Mouse (Mus musculus): ENCODE results near the gene Kif5a. TPM values are rescaled to one million over a fixed set of nuclear protein-coding genes. Genes with fewer than 3 reads are reported as not detected.

The Kif5a gene
- polyA plus RNA-seq, 1 experiment from 2014 or later = 39.4 TPM

GRCm38 (mm10) chr10:127294895-127295510 is 31.9 kb upstream of the Kif5a start:
- H3K27ac ChIP-seq = no peak overlapping the region
- no peak for DNase-seq (ENCODE audit: low spot score)
- no peaks in the 10 kb centered on the region for H3K27me3 ChIP-seq (ENCODE audit: insufficient read depth, poor library complexity, severe bottlenecking)
- peaks cover 79% of the 10 kb centered on the region for H3K36me3 ChIP-seq
- no peak overlapping the region for H3K4me3 ChIP-seq
- H3K9me3 ChIP-seq = no peaks in the 10 kb centered on the region
- H3K4me1 ChIP-seq (replicated peaks) = peaks cover 28% of the 10 kb centered on the region
- WGBS = 93% methylated on average over 10 of the region's 10 CpGs

GRCm38 (mm10) chr10:127293590-127294113 is 30.5 kb upstream of the Kif5a start:
- Histone ChIP-seq H3K9me3 (no peaks in the 10 kb centered on the region), H3K4me3 (no peak overlapping the region), H3K27me3 (ENCODE audit: insufficient read depth, poor library complexity, severe bottlenecking) (no peaks in the 10 kb centered on the region), H3K4me1 (replicated peaks) (peaks cover 42% of the 10 kb centered on the region), H3K36me3 (peaks cover 65% of the 10 kb centered on the region), H3K27ac (no peak overlapping the region)
- no peak for DNase-seq (ENCODE audit: low spot score)
- WGBS = 84% methylated on average over 3 of the region's 3 CpGs

GRCm38 (mm10) chr10:127292987-127293538 is 29.9 kb upstream of the Kif5a start:
- no peaks in the 10 kb centered on the region for H3K27me3 ChIP-seq (ENCODE audit: insufficient read depth, poor library complexity, severe bottlenecking)
- no peaks in the 10 kb centered on the region for H3K9me3 ChIP-seq
- no peak overlapping the region for H3K4me3 ChIP-seq
- H3K27ac ChIP-seq = no peak overlapping the region
- peaks cover 59% of the 10 kb centered on the region for H3K36me3 ChIP-seq
- no peak for DNase-seq (ENCODE audit: low spot score)
- peaks cover 47% of the 10 kb centered on the region for H3K4me1 ChIP-seq (replicated peaks)
- WGBS = 91% methylated on average over 6 of the region's 6 CpGs

- no peak for DNase-seq (ENCODE audit: low spot score)
- Histone ChIP-seq H3K4me3 (peak overlapping the region; percentile 89), H3K36me3 (peaks cover 53% of the 10 kb centered on the region), H3K27me3 (ENCODE audit: insufficient read depth, poor library complexity, severe bottlenecking) (no peaks in the 10 kb centered on the region), H3K4me1 (replicated peaks) (peaks cover 57% of the 10 kb centered on the region), H3K27ac (peak overlapping the region; percentile 97; the same call in 1 of the 2 replicates), H3K9me3 (no peaks in the 10 kb centered on the region)
- 64% methylated on average over 5 of the region's 5 CpGs for whole genome bisulfite sequencing
Measured at GRCm38 (mm10) chr10:127291881-127292638, 28.9 kb upstream of the Kif5a start.

GRCm38 (mm10) chr10:127290930-127291880 is 28.1 kb upstream of the Kif5a start:
- peak overlapping the region; percentile 97 for H3K27ac ChIP-seq
- DNase-seq (ENCODE audit: low spot score) = no peak
- no peaks in the 10 kb centered on the region for H3K9me3 ChIP-seq
- H3K36me3 ChIP-seq = peaks cover 53% of the 10 kb centered on the region
- 4% methylated on average over 19 of the region's 19 CpGs for WGBS
- H3K4me3 ChIP-seq = peak overlapping the region; percentile 89
- H3K4me1 ChIP-seq (replicated peaks) = peaks cover 65% of the 10 kb centered on the region
- H3K27me3 ChIP-seq (ENCODE audit: insufficient read depth, poor library complexity, severe bottlenecking) = no peaks in the 10 kb centered on the region

GRCm38 (mm10) chr10:127290307-127290929 is 27.3 kb upstream of the Kif5a start:
- WGBS = under 1% methylated on average over 43 of the region's 47 CpGs
- H3K4me1 ChIP-seq (replicated peaks) = peaks cover 73% of the 10 kb centered on the region

GRCm38 (mm10) chr10:127289573-127290191 is 26.5 kb upstream of the Kif5a start:
- Histone ChIP-seq H3K27ac (peak overlapping the region; percentile 97), H3K4me1 (replicated peaks) (peaks cover 81% of the 10 kb centered on the region), H3K36me3 (peaks cover 53% of the 10 kb centered on the region), H3K9me3 (no peaks in the 10 kb centered on the region), H3K27me3 (ENCODE audit: insufficient read depth, poor library complexity, severe bottlenecking) (no peaks in the 10 kb centered on the region), H3K4me3 (peak overlapping the region; percentile 89)
- WGBS = 2% methylated on average over 15 of the region's 15 CpGs
- DNase-seq (ENCODE audit: low spot score) = no peak

More at GRCm38 (mm10) chr10:127290307-127290929, 27.3 kb upstream of the Kif5a start:
- Histone ChIP-seq H3K27ac (peak overlapping the region; percentile 97), H3K27me3 (ENCODE audit: insufficient read depth, poor library complexity, severe bottlenecking) (no peaks in the 10 kb centered on the region), H3K36me3 (peaks cover 53% of the 10 kb centered on the region), H3K9me3 (no peaks in the 10 kb centered on the region), H3K4me3 (peak overlapping the region; percentile 89)
- DNase-seq (ENCODE audit: low spot score) = peak; percentile 100

GRCm38 (mm10) chr10:127288800-127289572 is 25.8 kb upstream of the Kif5a start, which contains the start of gene Mbd6:
Gene Mbd6, minus strand, starts transcription at chr10:127289018.
- Histone ChIP-seq H3K9me3 (no peaks in the 10 kb centered on the region), H3K4me1 (replicated peaks) (peaks cover 88% of the 10 kb centered on the region), H3K27me3 (ENCODE audit: insufficient read depth, poor library complexity, severe bottlenecking) (no peaks in the 10 kb centered on the region), H3K36me3 (peaks cover 53% of the 10 kb centered on the region), H3K4me3 (peak within 1 kb of the TSS; percentile 89), H3K27ac (peak within 1 kb of the TSS; percentile 97)
- peak; percentile 90 for DNase-seq (ENCODE audit: low spot score)
- under 1% methylated on average over 50 of the region's 65 CpGs for WGBS

GRCm38 (mm10) chr10:127288328-127288799 is 25.2 kb upstream of the Kif5a start:
- H3K27ac ChIP-seq = peak overlapping the region; percentile 97
- H3K4me3 ChIP-seq = peak overlapping the region; percentile 89
- H3K4me1 ChIP-seq (replicated peaks) = peaks cover 86% of the 10 kb centered on the region
- no peak for DNase-seq (ENCODE audit: low spot score)
- H3K36me3 ChIP-seq = peaks cover 53% of the 10 kb centered on the region
- no peaks in the 10 kb centered on the region for H3K27me3 ChIP-seq (ENCODE audit: insufficient read depth, poor library complexity, severe bottlenecking)
- no peaks in the 10 kb centered on the region for H3K9me3 ChIP-seq
- under 1% methylated on average over 26 of the region's 28 CpGs for WGBS

- Histone ChIP-seq H3K27me3 (ENCODE audit: insufficient read depth, poor library complexity, severe bottlenecking) (no peaks in the 10 kb centered on the region), H3K27ac (peak overlapping the region; percentile 97), H3K36me3 (peaks cover 53% of the 10 kb centered on the region), H3K4me1 (replicated peaks) (peaks cover 81% of the 10 kb centered on the region), H3K4me3 (peak overlapping the region; percentile 89), H3K9me3 (no peaks in the 10 kb centered on the region)
- no peak for DNase-seq (ENCODE audit: low spot score)
- 5% methylated on average over 3 of the region's 3 CpGs for WGBS
Measured at GRCm38 (mm10) chr10:127287936-127288293, 24.8 kb upstream of the Kif5a start.

Measured in hindbrain, embryonic 10.5 days (tissue).